Mouse (Mus musculus): ENCODE results near the gene Trak1. TPM values are rescaled to one million over a fixed set of nuclear protein-coding genes. Genes with fewer than 3 reads are reported as not detected.

Gene Trak1
- total RNA-seq, 2 experiments from 2014 or later: 323 to 335 TPM

- intact Hi-C loops (cut with DNase I): loop anchor here (2.0 kb wide), 1 partner anchor 62 kb away; no protein-coding TSS in a partner anchor
- DNase-seq: no peak
Observed at GRCm38 (mm10) chr9:121384620-121385019, 87.3 kb downstream of the Trak1 start.

- peak; percentile 85 to 88 for DNase-seq
- intact Hi-C loops (cut with DNase I): loop anchor here (2.0 kb wide), 1 partner anchor 62 kb away; no protein-coding TSS in a partner anchor
Observed at GRCm38 (mm10) chr9:121385091-121385748, 87.9 kb downstream of the Trak1 start.

- DNase-seq: no peak
- intact Hi-C loops (cut with DNase I): loop anchor here (2.0 kb wide), 1 partner anchor 61 kb away; no protein-coding TSS in a partner anchor
Observed at GRCm38 (mm10) chr9:121385749-121386350, 88.5 kb downstream of the Trak1 start.

- intact Hi-C loops (cut with DNase I): no loop called here
- DNase-seq: peak; percentile 54 to 63
Observed at GRCm38 (mm10) chr9:121387539-121388272, 90.4 kb downstream of the Trak1 start.

- intact Hi-C loops (cut with DNase I): no loop called here
- DNase-seq: no peak
Observed at GRCm38 (mm10) chr9:121388273-121388931, 91.1 kb downstream of the Trak1 start.

- no peak for DNase-seq
- intact Hi-C loops (cut with DNase I): no loop called here
Observed at GRCm38 (mm10) chr9:121389258-121389657, 92.0 kb downstream of the Trak1 start.

- intact Hi-C loops (cut with DNase I): loop anchor here (5.0 kb wide), 2 partner anchors 35 to 215 kb away; no protein-coding TSS in a partner anchor
- DNase-seq: no peak
Observed at GRCm38 (mm10) chr9:121391898-121392297, 94.6 kb downstream of the Trak1 start.

- intact Hi-C loops (cut with DNase I): loop anchor here (5.0 kb wide), 2 partner anchors 35 to 215 kb away; no protein-coding TSS in a partner anchor
- DNase-seq: peak; percentile 69 to 83
Observed at GRCm38 (mm10) chr9:121392427-121392826, 95.1 kb downstream of the Trak1 start.

GRCm38 (mm10) chr9:121393104-121393503 is 95.8 kb downstream of the Trak1 start:
- intact Hi-C loops (cut with DNase I): loop anchor here (5.0 kb wide), 2 partner anchors 34 to 214 kb away; no protein-coding TSS in a partner anchor
- no peak for DNase-seq

GRCm38 (mm10) chr9:121394882-121395281 is 97.6 kb downstream of the Trak1 start:
- intact Hi-C loops (cut with DNase I): loop anchor here (5.0 kb wide), 2 partner anchors 32 to 212 kb away; no protein-coding TSS in a partner anchor
- no peak for DNase-seq

- intact Hi-C loops (cut with DNase I): no loop called here
- no peak for DNase-seq
Observed at GRCm38 (mm10) chr9:121395812-121396211, 98.5 kb downstream of the Trak1 start.

GRCm38 (mm10) chr9:121398100-121398760 is 100.9 kb downstream of the Trak1 start:
- peak; percentile 52 to 54 for DNase-seq
- intact Hi-C loops (cut with DNase I): no loop called here

- intact Hi-C loops (cut with DNase I): no loop called here
- peak in 1 of 2 experiments; percentile 29 for DNase-seq
Observed at GRCm38 (mm10) chr9:121398761-121399160, 101.5 kb downstream of the Trak1 start.

GRCm38 (mm10) chr9:121400608-121401007 is 103.3 kb downstream of the Trak1 start:
- no peak for DNase-seq
- intact Hi-C loops (cut with DNase I): no loop called here

GRCm38 (mm10) chr9:121403157-121403671 is 105.9 kb downstream of the Trak1 start:
- intact Hi-C loops (cut with DNase I): no loop called here

GRCm38 (mm10) chr9:121403699-121404098 is 106.4 kb downstream of the Trak1 start:
- intact Hi-C loops (cut with DNase I): no loop called here
- no peak for DNase-seq

More at GRCm38 (mm10) chr9:121403157-121403671, 105.9 kb downstream of the Trak1 start:
- peak; percentile 46 to 65 for DNase-seq

- no peak for DNase-seq
- intact Hi-C loops (cut with DNase I): no loop called here
Observed at GRCm38 (mm10) chr9:121405088-121405681, 107.9 kb downstream of the Trak1 start.

GRCm38 (mm10) chr9:121405792-121406191 is 108.5 kb downstream of the Trak1 start:
- no peak for DNase-seq
- intact Hi-C loops (cut with DNase I): no loop called here

GRCm38 (mm10) chr9:121414237-121414636 is 116.9 kb downstream of the Trak1 start:
- no peak for DNase-seq
- intact Hi-C loops (cut with DNase I): no loop called here
